8 mouse cellular contexts compared by ENCODE assay signal in the genomic region with DNA sequence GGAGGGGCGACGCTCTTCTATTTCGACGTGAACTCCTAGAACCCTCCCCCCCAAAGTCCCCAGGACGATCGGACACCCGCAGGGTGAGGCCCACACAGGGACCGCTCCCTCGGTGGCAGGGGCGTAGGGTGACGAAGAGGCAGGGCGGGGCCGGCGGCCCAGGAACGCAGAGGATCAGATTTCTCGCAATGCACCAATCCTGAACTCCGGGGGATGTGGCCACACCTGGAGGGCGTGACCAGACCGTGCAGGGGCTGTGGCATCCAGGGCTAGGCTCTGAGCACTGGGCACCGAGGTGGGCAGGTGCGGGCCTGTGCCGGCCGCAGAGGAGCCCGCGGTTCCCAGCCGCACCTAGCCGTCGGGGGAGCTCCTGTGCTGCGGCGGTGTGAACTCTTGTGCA. TPM values are rescaled to one million over a fixed set of nuclear protein-coding genes. Genes with fewer than 3 reads are reported as not detected.
DNase-seq lines count a peak whose midpoint lies in the region; ATAC-seq and TF ChIP-seq lines count a peak whose summit lies in the region.

A gene (plus strand): TSS at position 240 of the 400 bp plus-strand sequence.

- H3K27ac ChIP-seq in ES-E14 (ENCODE audit: insufficient read depth, low read depth, low read length, poor library complexity, severe bottlenecking) = no peak within 1 kb of the TSS
- H3K27ac ChIP-seq in embryonic facial prominence, embryonic 10.5 days (replicated peaks) = peak within 1 kb of the TSS; percentile 24; the same call in 1 of the 2 replicates
- H3K27ac ChIP-seq in heart, embryonic 16.5 days (ENCODE audit: low read length) = no peak within 1 kb of the TSS

- H3K9ac ChIP-seq in ES-E14 (ENCODE audit: insufficient read depth, low read depth, low read length, poor library complexity, severe bottlenecking) = peak within 1 kb of the TSS; percentile 38
- H3K9ac ChIP-seq in heart, embryonic 16.5 days (ENCODE audit: low read length) = peak within 1 kb of the TSS; percentile 64

- peak within 1 kb of the TSS; percentile 80 for H3K4me2 ChIP-seq in heart, embryonic 16.5 days (ENCODE audit: low read depth, low read length)

- no peaks in the 10 kb centered on the region for H3K36me3 ChIP-seq in ES-E14 (ENCODE audit: control insufficient read depth, insufficient read depth, low read length, poor library complexity, severe bottlenecking)
- H3K36me3 ChIP-seq in embryonic facial prominence, embryonic 10.5 days (replicated peaks) = no peaks in the 10 kb centered on the region
- no peaks in the 10 kb centered on the region for H3K36me3 ChIP-seq in heart, embryonic 16.5 days (ENCODE audit: control insufficient read depth, insufficient read depth)
- H3K36me3 ChIP-seq in splenic B cell, adult 2 months (ENCODE audit: control insufficient read depth, insufficient read depth, low read length, poor library complexity, severe bottlenecking) = no peaks in the 10 kb centered on the region

- H3K4me3 ChIP-seq in ES-E14 (ENCODE audit: insufficient read depth in 1 of 2, low read depth in 1 of 2, low read length in 2 of 2, poor library complexity in 1 of 2, severe bottlenecking in 1 of 2) = peak within 1 kb of the TSS; percentile 73 to 80
- peak within 1 kb of the TSS; percentile 57 for H3K4me3 ChIP-seq in embryonic facial prominence, embryonic 10.5 days
- H3K4me3 ChIP-seq in heart, embryonic 16.5 days (ENCODE audit: low read length) = peak within 1 kb of the TSS; percentile 52

- H3K9me3 ChIP-seq in ES-E14 (ENCODE audit: control insufficient read depth, insufficient read depth, low read depth, low read length) = no peaks in the 10 kb centered on the region
- no peaks in the 10 kb centered on the region for H3K9me3 ChIP-seq in embryonic facial prominence, embryonic 10.5 days
- no peaks in the 10 kb centered on the region for H3K9me3 ChIP-seq in heart, embryonic 16.5 days (replicated peaks; ENCODE audit: control insufficient read depth, low read length)

- DNase-seq in ES-E14 (ENCODE audit: low read depth, low spot score) = peak; percentile 61
- DNase-seq in embryonic facial prominence, embryonic 10.5 days (ENCODE audit: low spot score) = peak; percentile 82
- peak; percentile 88 for DNase-seq in kidney, postnatal 10 days
- peak; percentile 81 to 88 for DNase-seq in lung, postnatal 4 days
- peak; percentile 34 for DNase-seq in splenic B cell, adult 2 months (ENCODE audit: low read depth, low spot score)
- DNase-seq in cerebellum, adult 9-10 months = no peak
- DNase-seq in right cerebral cortex, postnatal 4 days = no peak

- in situ Hi-C loops in ES-E14 (cut with MboI; ENCODE audit: low sequenced_read_pairs in 2 of 2, unreplicated experiment in 2 of 2) = no loop called here

- WGBS in embryonic facial prominence, embryonic 10.5 days = under 1% methylated on average over 30 of the region's 30 CpGs
- WGBS in heart, embryonic 16.5 days = 1% methylated on average over 30 of the region's 30 CpGs

- no peaks in the 10 kb centered on the region for H3K4me1 ChIP-seq in ES-E14 (ENCODE audit: control insufficient read depth in 2 of 2, insufficient read depth in 2 of 2, low read length in 2 of 2, poor library complexity in 1 of 2)
- peaks cover 43% of the 10 kb centered on the region for H3K4me1 ChIP-seq in embryonic facial prominence, embryonic 10.5 days
- H3K4me1 ChIP-seq in heart, embryonic 16.5 days (ENCODE audit: control insufficient read depth, insufficient read depth, low read length) = peaks cover 14% of the 10 kb centered on the region

- ATAC-seq in heart, embryonic 16.5 days (replicated peaks; ENCODE audit: extremely low read depth, insufficient read depth, low FRiP score) = peak; percentile 87

- peaks cover 68% of the 10 kb centered on the region for H3K27me3 ChIP-seq in embryonic facial prominence, embryonic 10.5 days (replicated peaks; ENCODE audit: low read depth, poor library complexity, severe bottlenecking)
- peaks cover 3% of the 10 kb centered on the region; the same call in 1 of the 2 replicates for H3K27me3 ChIP-seq in heart, embryonic 16.5 days (ENCODE audit: control insufficient read depth, insufficient read depth, low read length)
- H3K27me3 ChIP-seq in splenic B cell, adult 2 months (ENCODE audit: control insufficient read depth, insufficient read depth, low read length, poor library complexity, severe bottlenecking) = no peaks in the 10 kb centered on the region

TF ChIP-seq in ES-E14, 5 proteins besides CTCF, POLR2A, EP300 and RAD21:
- no peak for TF ChIP-seq ZNF384 (IDR thresholded peaks at IDR 0.05; ENCODE audit: low read depth, low read length)
- TF ChIP-seq CHD2 (IDR thresholded peaks at IDR 0.05; ENCODE audit: low read depth, low read length) = no peak
- TF ChIP-seq ZC3H11A (IDR thresholded peaks at IDR 0.05; ENCODE audit: borderline replicate concordance, low read depth, low read length) = no peak
- no peak for TF ChIP-seq MAFK (IDR thresholded peaks at IDR 0.05; ENCODE audit: insufficient read depth, low read depth, low read length)
- TF ChIP-seq HCFC1 (IDR thresholded peaks at IDR 0.05; ENCODE audit: borderline replicate concordance, insufficient read depth, low read length) = no peak

RNA-seq across cellular contexts. Expression of the gene that starts here (rescaled TPM):
- total RNA-seq in ES-E14 (2012; rRNA removed) = 3.6 and 4.8 TPM in 2 replicates
- 9.0 and 11.1 TPM in 2 replicates for polyA plus RNA-seq in embryonic facial prominence, embryonic 10.5 days (2016; fragmentation: Nextera tagmentation; extraction: Ambion mirVana)
- polyA plus RNA-seq in heart, embryonic 16.5 days (2015; fragmentation: Nextera tagmentation; extraction: Ambion mirVana) = 5.3 and 5.6 TPM in 2 replicates

Comparison
In these comparisons a context has a peak if more than half of its experiments do, and no peak if none do; other contexts are left out.
1. DNase-seq: peak in ES-E14 (single experiment), embryonic facial prominence, embryonic 10.5 days (single experiment), kidney, postnatal 10 days (single experiment), lung, postnatal 4 days (2 of 2) and splenic B cell, adult 2 months (single experiment); none in cerebellum, adult 9-10 months (single experiment) and right cerebral cortex, postnatal 4 days (single experiment).
2. Peak in every context shown above with its lines, with median percentiles within 50 percentile points of each other: H3K4me3 ChIP-seq.